Mouse (Mus musculus) liver, embryonic 16.5 days (tissue): ENCODE results near the gene Nek3. TPM values are rescaled to one million over a fixed set of nuclear protein-coding genes. Genes with fewer than 3 reads are reported as not detected.
"Not testable (repeated sequence)": the region's sequence is repeated elsewhere in the genome, so short reads cannot be mapped to it uniquely, and the experiment has no call there.

Source experiments
- ATAC-seq: fragments of 200-750 bp; cut with Nextera tagmentation; 2 replicates; pipeline ENCODE4 v1.8.0; 2017; ENCODE audit warnings: low read depth, mild to moderate bottlenecking, moderate number of reproducible peaks, moderate library complexity
- H3K27ac ChIP-seq: fragments of 300-500 bp; sonication (generic); 2 replicates; pipeline ENCODE4 v1.5.1; 2014; ENCODE audit warnings: mild to moderate bottlenecking, low read length
- H3K27me3 ChIP-seq: fragments of 300-500 bp; sonication (generic); 2 replicates; pipeline ENCODE4 v1.6.1; 2014; ENCODE audit warnings: low read depth, low read length, mixed read lengths; ENCODE audit not compliant: control insufficient read depth, insufficient read depth
- H3K36me3 ChIP-seq: fragments of 300-500 bp; sonication (generic); 2 replicates; pipeline ENCODE4 v1.6.1; 2014; ENCODE audit warnings: mild to moderate bottlenecking; ENCODE audit not compliant: control insufficient read depth, insufficient read depth
- H3K4me1 ChIP-seq: fragments of 300-500 bp; sonication (generic); 2 replicates; pipeline ENCODE4 v1.6.1; 2014; ENCODE audit warnings: low read depth, low read length, mixed read lengths; ENCODE audit not compliant: control insufficient read depth
- H3K4me2 ChIP-seq: fragments of 300-500 bp; sonication (generic); 2 replicates; pipeline ENCODE4 v1.6.1; 2014; ENCODE audit warnings: low read depth, low read length, mixed read lengths
- H3K4me3 ChIP-seq: fragments of 300-500 bp; sonication (generic); 2 replicates; pipeline ENCODE4 v1.5.1; 2014; ENCODE audit warnings: low read depth, mild to moderate bottlenecking, low read length
- H3K9ac ChIP-seq: fragments of 300-500 bp; sonication (generic); 2 replicates; pipeline ENCODE4 v1.6.1; 2014; ENCODE audit warnings: low read depth, low read length
- H3K9me3 ChIP-seq: fragments of 300-500 bp; sonication (generic); replicated peaks from 2 replicates; pipeline ENCODE4 v1.6.1; 2016; ENCODE audit warnings: low read length; ENCODE audit not compliant: control insufficient read depth
- WGBS: fragments of 180-500 bp; shearing (Covaris S2); extraction: QIAGEN DNeasy Blood & Tissue Kit; methylation state at CpG from one replicate; pipeline ENCODE4 v1.1.7; 2014; ENCODE audit not compliant: insufficient replicate concordance; 5-methylcytosine and 5-hydroxymethylcytosine counted together
- polyA plus RNA-seq: library from polyadenylated mRNA; unstranded; fragments of >200 nt; fragmentation: Nextera tagmentation; extraction: Ambion mirVana; gene quantifications from 2 replicates; pipeline ENCODE4 v1.2.1, GENCODE M21; 2015

Nek3 gene
- polyA plus RNA-seq, 1 experiment from 2014 or later, result 1.4 TPM

- no peaks in the 10 kb centered on the region for H3K4me1 ChIP-seq
- H3K27ac ChIP-seq, result no peak overlapping the region
- ATAC-seq, result no peak
Measured at GRCm38 (mm10) chr8:22149643-22150344, 16.4 kb downstream of the Nek3 start.

GRCm38 (mm10) chr8:22148367-22148740, 17.9 kb downstream of the Nek3 start:
- Histone ChIP-seq H3K4me3 (no peak overlapping the region), H3K27ac (no peak overlapping the region), H3K9me3 (no peaks in the 10 kb centered on the region), H3K4me2 (no peak overlapping the region), H3K4me1 (no peaks in the 10 kb centered on the region; the same call in none of the 2 replicates), H3K27me3 (no peaks in the 10 kb centered on the region), H3K9ac (no peak overlapping the region), H3K36me3 (no peaks in the 10 kb centered on the region)
- ATAC-seq, result no peak
- 78% methylated on average over 7 of the region's 7 CpGs for WGBS

More at GRCm38 (mm10) chr8:22149643-22150344, 16.4 kb downstream of the Nek3 start:
- WGBS, result 80% methylated on average over 11 of the region's 11 CpGs
- Histone ChIP-seq H3K27me3 (no peaks in the 10 kb centered on the region), H3K4me3 (no peak overlapping the region), H3K36me3 (no peaks in the 10 kb centered on the region), H3K4me2 (no peak overlapping the region), H3K9ac (no peak overlapping the region), H3K9me3 (no peaks in the 10 kb centered on the region)

GRCm38 (mm10) chr8:22147706-22148366, 18.4 kb downstream of the Nek3 start:
- no peak for ATAC-seq
- 60% methylated on average over 9 of the region's 9 CpGs for WGBS
- Histone ChIP-seq H3K9me3 (no peaks in the 10 kb centered on the region), H3K4me3 (no peak overlapping the region), H3K36me3 (no peaks in the 10 kb centered on the region), H3K4me2 (no peak overlapping the region), H3K27ac (no peak overlapping the region), H3K9ac (no peak overlapping the region), H3K4me1 (no peaks in the 10 kb centered on the region; the same call in none of the 2 replicates), H3K27me3 (no peaks in the 10 kb centered on the region)

- no peaks in the 10 kb centered on the region; the same call in none of the 2 replicates for H3K4me1 ChIP-seq
- H3K27ac ChIP-seq, result no peak overlapping the region
- H3K9me3 ChIP-seq, result no peaks in the 10 kb centered on the region
- no peak overlapping the region for H3K9ac ChIP-seq
- 71% methylated on average over 6 of the region's 6 CpGs for WGBS
- no peak overlapping the region for H3K4me3 ChIP-seq
- H3K4me2 ChIP-seq, result no peak overlapping the region
- ATAC-seq, result no peak
- no peaks in the 10 kb centered on the region for H3K36me3 ChIP-seq
- H3K27me3 ChIP-seq, result no peaks in the 10 kb centered on the region
Measured at GRCm38 (mm10) chr8:22145831-22146230, 20.4 kb downstream of the Nek3 start.

- Histone ChIP-seq H3K9me3 (no peaks in the 10 kb centered on the region), H3K4me3 (no peak overlapping the region), H3K4me2 (no peak overlapping the region), H3K9ac (no peak overlapping the region), H3K4me1 (no peaks in the 10 kb centered on the region; the same call in none of the 2 replicates), H3K27ac (no peak overlapping the region), H3K27me3 (no peaks in the 10 kb centered on the region), H3K36me3 (no peaks in the 10 kb centered on the region)
- 29% methylated on average over 1 of the region's 1 CpGs for WGBS
- ATAC-seq, result peak; percentile 71
Measured at GRCm38 (mm10) chr8:22143764-22144491, 22.3 kb downstream of the Nek3 start.

- 79% methylated on average over 4 of the region's 4 CpGs for WGBS
Measured at GRCm38 (mm10) chr8:22142592-22142991, 23.6 kb downstream of the Nek3 start.

GRCm38 (mm10) chr8:22141836-22142385, 24.3 kb downstream of the Nek3 start:
- H3K27me3 ChIP-seq, result no peaks in the 10 kb centered on the region
- ATAC-seq, result no peak
- no peaks in the 10 kb centered on the region for H3K9me3 ChIP-seq
- H3K36me3 ChIP-seq, result no peaks in the 10 kb centered on the region
- no peak overlapping the region for H3K4me2 ChIP-seq
- H3K4me1 ChIP-seq, result no peaks in the 10 kb centered on the region; the same call in none of the 2 replicates
- WGBS, result 76% methylated on average over 4 of the region's 4 CpGs
- no peak overlapping the region for H3K4me3 ChIP-seq
- H3K9ac ChIP-seq, result no peak overlapping the region
- H3K27ac ChIP-seq, result no peak overlapping the region

More at GRCm38 (mm10) chr8:22142592-22142991, 23.6 kb downstream of the Nek3 start:
- Histone ChIP-seq H3K27ac (no peak overlapping the region), H3K9me3 (no peaks in the 10 kb centered on the region), H3K36me3 (no peaks in the 10 kb centered on the region), H3K9ac (no peak overlapping the region), H3K4me3 (no peak overlapping the region), H3K4me2 (no peak overlapping the region), H3K27me3 (no peaks in the 10 kb centered on the region), H3K4me1 (no peaks in the 10 kb centered on the region; the same call in none of the 2 replicates)
- no peak for ATAC-seq

- not testable (repeated sequence) for H3K36me3 ChIP-seq, H3K9ac ChIP-seq, H3K9me3 ChIP-seq, H3K4me3 ChIP-seq, H3K27me3 ChIP-seq, H3K4me2 ChIP-seq, H3K27ac ChIP-seq, ATAC-seq
- H3K4me1 ChIP-seq, result peaks cover 18% of the 10 kb centered on the region
- WGBS, result 89% methylated on average over 9 of the region's 9 CpGs
Measured at GRCm38 (mm10) chr8:22136462-22136861, 29.8 kb downstream of the Nek3 start.
